In genomic region chr3:108062648-108063047, GRCm38 (mm10) we compare ENCODE assay signal across 21 mouse cellular contexts. TPM values are rescaled to one million over a fixed set of nuclear protein-coding genes. Genes with fewer than 3 reads are reported as not detected.
DNase-seq lines count a peak whose midpoint lies in the region; ATAC-seq lines count a peak whose summit lies in the region.
"Had no signal": no experiment of that assay in that cellular context is flagged by ENCODE, and none has a peak within 500 bp of the region (broad histone marks: within the 10 kb centered on the region; RNA-seq: fewer than 3 reads in every experiment).

No protein-coding gene starts in this region.

- WGBS in stomach, embryonic 15.5 days, result 76% methylated on average over 8 of the region's 8 CpGs

- H3K4me3 ChIP-seq in stomach, embryonic 15.5 days (replicated peaks), result no peak overlapping the region
- H3K4me3 ChIP-seq: forebrain, embryonic 10.5 days; forebrain, embryonic 13.5 days; heart, adult 2 months; heart, embryonic 10.5 days; heart, embryonic 13.5 days; hindbrain, embryonic 15.5 days had no signal

- no peak for ATAC-seq in stomach, embryonic 15.5 days (ENCODE audit: insufficient read depth, low FRiP score, low read depth)
- no peak for ATAC-seq in activated CD4-positive, CD25-positive, alpha-beta regulatory T cell, adult 4 months
- ATAC-seq: forebrain, embryonic 13.5 days; forebrain, embryonic 16.5 days had no signal

- H3K4me2 ChIP-seq in stomach, embryonic 15.5 days, result no peak overlapping the region
- H3K4me2 ChIP-seq: forebrain, embryonic 13.5 days; heart, embryonic 13.5 days; hindbrain, embryonic 15.5 days had no signal

- H3K27ac ChIP-seq in stomach, embryonic 15.5 days, result peak overlapping the region; percentile 44; the same call in 1 of the 2 replicates
- H3K27ac ChIP-seq: forebrain, embryonic 10.5 days; forebrain, embryonic 13.5 days; heart, adult 2 months; heart, embryonic 10.5 days; heart, embryonic 13.5 days; hindbrain, embryonic 15.5 days had no signal

- H3K36me3 ChIP-seq in stomach, embryonic 15.5 days, result no peaks in the 10 kb centered on the region
- H3K36me3 ChIP-seq: forebrain, embryonic 10.5 days; heart, embryonic 10.5 days; heart, embryonic 13.5 days; hindbrain, embryonic 15.5 days had no signal

- H3K9ac ChIP-seq in stomach, embryonic 15.5 days, result no peak overlapping the region
- H3K9ac ChIP-seq: forebrain, embryonic 13.5 days; heart, embryonic 13.5 days; hindbrain, embryonic 15.5 days had no signal

- no peaks in the 10 kb centered on the region for H3K4me1 ChIP-seq in stomach, embryonic 15.5 days
- H3K4me1 ChIP-seq: forebrain, embryonic 10.5 days; forebrain, embryonic 13.5 days; heart, embryonic 13.5 days had no signal

- H3K27me3 ChIP-seq in stomach, embryonic 15.5 days (replicated peaks), result no peaks in the 10 kb centered on the region
- H3K27me3 ChIP-seq: forebrain, embryonic 13.5 days; heart, embryonic 13.5 days; hindbrain, embryonic 15.5 days had no signal

- peak; percentile 45 to 58 for DNase-seq in adrenal gland, adult (ENCODE audit: inconsistent age in 2 of 2, low spot score in 1 of 2)
- no peak for DNase-seq in adrenal gland, adult 8-10 months
- DNase-seq in ovary, postnatal 36 days (ENCODE audit: low spot score), result peak; percentile 36
- no peak for DNase-seq in ovary, postnatal 10 days (ENCODE audit: low spot score)
- no peak for DNase-seq in testis, postnatal 10 days (ENCODE audit: low spot score)
- DNase-seq: cerebellum, adult 18-20 months; cerebellum, adult 9-10 months; gastrocnemius, postnatal 10 days; gastrocnemius, postnatal 36 days; heart, adult 2 months; heart, postnatal 14 days; heart, postnatal 4 days; kidney, adult 11 months had no signal

- H3K9me3 ChIP-seq in stomach, embryonic 15.5 days, result no peaks in the 10 kb centered on the region
- H3K9me3 ChIP-seq: forebrain, embryonic 10.5 days; forebrain, embryonic 13.5 days; heart, embryonic 10.5 days; heart, embryonic 13.5 days; hindbrain, embryonic 15.5 days had no signal

RNA-seq across cellular contexts. Expression of gene Gstm4, which starts 18.0 kb away (rescaled TPM):
- 10 to 100 TPM; 15.3 to 20.7 (median 19.6) TPM for total RNA-seq in adrenal gland, adult 8-10 months (2022)
- polyA plus RNA-seq in stomach, embryonic 15.5 days (2015; fragmentation: Nextera tagmentation; extraction: Ambion mirVana), result 23.0 and 28.8 TPM in 2 replicates
- 1 to 10 TPM; 3.2 to 3.4 TPM for polyA plus RNA-seq in activated CD4-positive, CD25-positive, alpha-beta regulatory T cell, adult 4 months (2017; shearing (Covaris generic))

RNA-seq across cellular contexts. Expression of gene Ampd2, which starts 23.8 kb away (rescaled TPM):
- total RNA-seq in adrenal gland, adult 8-10 months (2022), result 100 to 1,000 TPM; 152 to 212 (median 184) TPM
- 49.0 and 56.1 TPM in 2 replicates for polyA plus RNA-seq in stomach, embryonic 15.5 days (2015; fragmentation: Nextera tagmentation; extraction: Ambion mirVana)
- polyA plus RNA-seq in activated CD4-positive, CD25-positive, alpha-beta regulatory T cell, adult 4 months (2017; shearing (Covaris generic)), result 10 to 100 TPM; 13.6 to 21.6 TPM

RNA-seq across cellular contexts. Expression of gene Gnat2, which starts 29.9 kb away (rescaled TPM):
- 10 to 100 TPM; 14.7 to 22.5 (median 17.6) TPM for total RNA-seq in adrenal gland, adult 8-10 months (2022)
- 1.8 and 2.5 TPM in 2 replicates for polyA plus RNA-seq in stomach, embryonic 15.5 days (2015; fragmentation: Nextera tagmentation; extraction: Ambion mirVana)
- polyA plus RNA-seq in activated CD4-positive, CD25-positive, alpha-beta regulatory T cell, adult 4 months (2017; shearing (Covaris generic)), result not detected
- polyA plus RNA-seq: heart, adult 2 months had no signal

RNA-seq across cellular contexts. Expression of gene Gstm1, which starts 44.9 kb away (rescaled TPM):
- 100 to 1,000 TPM; 335 to 553 (median 456) TPM for total RNA-seq in adrenal gland, adult 8-10 months (2022)
- 546 and 570 TPM in 2 replicates for polyA plus RNA-seq in stomach, embryonic 15.5 days (2015; fragmentation: Nextera tagmentation; extraction: Ambion mirVana)
- 1 to 10 TPM; 1.2 to 1.4 TPM for polyA plus RNA-seq in activated CD4-positive, CD25-positive, alpha-beta regulatory T cell, adult 4 months (2017; shearing (Covaris generic))

Comparison
In these comparisons a context has a peak if more than half of its experiments do, and no peak if none do; other contexts are left out.
1. DNase-seq: peak in adrenal gland, adult (2 of 2) and ovary, postnatal 36 days (single experiment); none in adrenal gland, adult 8-10 months (single experiment), ovary, postnatal 10 days (single experiment) and testis, postnatal 10 days (single experiment).